Mouse (Mus musculus) intestine, embryonic 16.5 days (tissue): ENCODE results near the gene Wfikkn2. TPM values are rescaled to one million over a fixed set of nuclear protein-coding genes. Genes with fewer than 3 reads are reported as not detected.

Source experiments
- ATAC-seq: fragments of 200-750 bp; cut with Nextera tagmentation; 2 replicates; pipeline ENCODE4 v1.8.0; 2017; ENCODE audit warnings: moderate TSS enrichment, moderate library complexity
- H3K27ac ChIP-seq: fragments of 300-500 bp; sonication (generic); 2 replicates; pipeline ENCODE4 v1.5.1; 2014; ENCODE audit warnings: mild to moderate bottlenecking, low read length
- H3K27me3 ChIP-seq: fragments of 300-500 bp; sonication (generic); replicated peaks from 2 replicates; pipeline ENCODE4 v1.6.1; 2014; ENCODE audit warnings: low read length, control low read depth, mixed read lengths; ENCODE audit not compliant: control insufficient read depth, insufficient read depth
- H3K36me3 ChIP-seq: fragments of 300-500 bp; sonication (generic); 2 replicates; pipeline ENCODE4 v1.6.1; 2014; ENCODE audit warnings: low read length, control low read depth; ENCODE audit not compliant: control insufficient read depth, insufficient read depth
- H3K4me1 ChIP-seq: fragments of 300-500 bp; sonication (generic); 2 replicates; pipeline ENCODE4 v1.6.1; 2014; ENCODE audit warnings: low read length, control low read depth, mixed read lengths; ENCODE audit not compliant: control insufficient read depth, insufficient read depth
- H3K4me2 ChIP-seq: fragments of 300-500 bp; sonication (generic); 2 replicates; pipeline ENCODE4 v1.6.1; 2014; ENCODE audit warnings: low read depth, low read length, control low read depth
- H3K4me3 ChIP-seq: fragments of 300-500 bp; sonication (generic); 2 replicates; pipeline ENCODE4 v1.5.1; 2014; ENCODE audit warnings: mild to moderate bottlenecking, low read length
- H3K9ac ChIP-seq: fragments of 300-500 bp; sonication (generic); 2 replicates; pipeline ENCODE4 v1.6.1; 2014; ENCODE audit warnings: low read depth, low read length
- H3K9me3 ChIP-seq: fragments of 300-500 bp; sonication (generic); 2 replicates; pipeline ENCODE4 v1.6.1; 2016; ENCODE audit warnings: low read length, control low read depth; ENCODE audit not compliant: control insufficient read depth
- whole genome bisulfite sequencing: fragments of 180-500 bp; shearing (Covaris S2); extraction: QIAGEN DNeasy Blood & Tissue Kit; methylation state at CpG from one replicate; pipeline ENCODE4 v1.1.7; 2014; 5-methylcytosine and 5-hydroxymethylcytosine counted together
- polyA plus RNA-seq: library from polyadenylated mRNA; unstranded; fragments of >200 nt; fragmentation: Nextera tagmentation; extraction: Ambion mirVana; gene quantifications from 2 replicates; pipeline ENCODE4 v1.2.1, GENCODE M21; 2015

Gene Wfikkn2
- polyA plus RNA-seq, 1 experiment from 2014 or later = 2.2 TPM

GRCm38 (mm10) chr11:94281199-94282181 lies 35.7 kb upstream of the Wfikkn2 start, which contains the start of gene Gm21885:
Gene Gm21885 (plus strand): TSS chr11:94281873.
- Histone ChIP-seq H3K9me3 (no peaks in the 10 kb centered on the region), H3K27me3 (no peaks in the 10 kb centered on the region), H3K27ac (peak within 1 kb of the TSS; percentile 94), H3K4me3 (peak within 1 kb of the TSS; percentile 40), H3K36me3 (no peaks in the 10 kb centered on the region; the same call in 1 of the 2 replicates), H3K9ac (peak within 1 kb of the TSS; percentile 52), H3K4me2 (peak within 1 kb of the TSS; percentile 24; the same call in 1 of the 2 replicates), H3K4me1 (peaks cover 9% of the 10 kb centered on the region; the same call in 1 of the 2 replicates)
- WGBS = 57% methylated on average over 11 of the region's 11 CpGs
- peak; percentile 88 for ATAC-seq

GRCm38 (mm10) chr11:94276869-94277337 lies 31.1 kb upstream of the Wfikkn2 start:
- H3K9ac ChIP-seq = peak overlapping the region; percentile 58
- no peak overlapping the region for H3K27ac ChIP-seq
- peak overlapping the region; percentile 35 for H3K4me3 ChIP-seq
- no peaks in the 10 kb centered on the region for H3K9me3 ChIP-seq
- WGBS = 7% methylated on average over 20 of the region's 20 CpGs
- no peaks in the 10 kb centered on the region for H3K36me3 ChIP-seq
- peak; percentile 15 for ATAC-seq
- H3K27me3 ChIP-seq = no peaks in the 10 kb centered on the region
- H3K4me1 ChIP-seq = peaks cover 13% of the 10 kb centered on the region; the same call in 1 of the 2 replicates
- H3K4me2 ChIP-seq = peak overlapping the region; percentile 49

GRCm38 (mm10) chr11:94275686-94276085 lies 29.9 kb upstream of the Wfikkn2 start:
- Histone ChIP-seq H3K9ac (no peak overlapping the region), H3K27me3 (no peaks in the 10 kb centered on the region), H3K4me1 (peaks cover 10% of the 10 kb centered on the region; the same call in 1 of the 2 replicates), H3K4me2 (no peak overlapping the region), H3K36me3 (no peaks in the 10 kb centered on the region), H3K4me3 (no peak overlapping the region), H3K27ac (no peak overlapping the region), H3K9me3 (no peaks in the 10 kb centered on the region)
- WGBS = 74% methylated on average over 2 of the region's 2 CpGs
- no peak for ATAC-seq

- Histone ChIP-seq H3K9ac (no peak overlapping the region), H3K4me2 (no peak overlapping the region), H3K4me3 (no peak overlapping the region), H3K27ac (peak overlapping the region; percentile 88; the same call in 1 of the 2 replicates), H3K27me3 (no peaks in the 10 kb centered on the region), H3K4me1 (peaks cover 5% of the 10 kb centered on the region; the same call in 1 of the 2 replicates), H3K36me3 (no peaks in the 10 kb centered on the region), H3K9me3 (no peaks in the 10 kb centered on the region)
- ATAC-seq = no peak
- WGBS = 83% methylated on average over 7 of the region's 7 CpGs
Measured at GRCm38 (mm10) chr11:94275226-94275625, 29.4 kb upstream of the Wfikkn2 start.

- H3K4me3 ChIP-seq = no peak overlapping the region
- H3K27ac ChIP-seq = peak overlapping the region; percentile 88
- peak overlapping the region; percentile 33; the same call in 1 of the 2 replicates for H3K9ac ChIP-seq
- H3K9me3 ChIP-seq = no peaks in the 10 kb centered on the region
- peaks cover 4% of the 10 kb centered on the region; the same call in 1 of the 2 replicates for H3K4me1 ChIP-seq
- peak; percentile 90 for ATAC-seq
- WGBS = 76% methylated on average over 10 of the region's 10 CpGs
- no peaks in the 10 kb centered on the region for H3K36me3 ChIP-seq
- no peaks in the 10 kb centered on the region for H3K27me3 ChIP-seq
- H3K4me2 ChIP-seq = no peak overlapping the region
Measured at GRCm38 (mm10) chr11:94274206-94274867, 28.5 kb upstream of the Wfikkn2 start.

GRCm38 (mm10) chr11:94272960-94273927 lies 27.4 kb upstream of the Wfikkn2 start:
- Histone ChIP-seq H3K4me2 (no peak overlapping the region), H3K27me3 (no peaks in the 10 kb centered on the region), H3K36me3 (no peaks in the 10 kb centered on the region), H3K27ac (peak overlapping the region; percentile 88; the same call in 1 of the 2 replicates), H3K4me1 (peaks cover 4% of the 10 kb centered on the region; the same call in 1 of the 2 replicates), H3K9ac (no peak overlapping the region), H3K4me3 (no peak overlapping the region), H3K9me3 (no peaks in the 10 kb centered on the region)
- 83% methylated on average over 21 of the region's 21 CpGs for WGBS
- ATAC-seq = no peak

GRCm38 (mm10) chr11:94271015-94271414 lies 25.2 kb upstream of the Wfikkn2 start:
- WGBS = 89% methylated on average over 2 of the region's 2 CpGs
- no peaks in the 10 kb centered on the region for H3K9me3 ChIP-seq
- H3K4me3 ChIP-seq = no peak overlapping the region
- H3K36me3 ChIP-seq = no peaks in the 10 kb centered on the region
- H3K9ac ChIP-seq = no peak overlapping the region
- no peaks in the 10 kb centered on the region for H3K27me3 ChIP-seq
- no peak for ATAC-seq
- no peak overlapping the region for H3K27ac ChIP-seq
- peaks cover 4% of the 10 kb centered on the region; the same call in 1 of the 2 replicates for H3K4me1 ChIP-seq
- H3K4me2 ChIP-seq = no peak overlapping the region

GRCm38 (mm10) chr11:94269906-94270305 lies 24.1 kb upstream of the Wfikkn2 start:
- Histone ChIP-seq H3K27ac (no peak overlapping the region), H3K36me3 (no peaks in the 10 kb centered on the region), H3K4me3 (no peak overlapping the region), H3K27me3 (no peaks in the 10 kb centered on the region), H3K9me3 (no peaks in the 10 kb centered on the region), H3K4me2 (no peak overlapping the region), H3K9ac (no peak overlapping the region), H3K4me1 (peaks cover 11% of the 10 kb centered on the region)
- ATAC-seq = no peak
- WGBS = 88% methylated on average over 7 of the region's 7 CpGs
